Mouse (Mus musculus) urinary bladder, postnatal 36 days (tissue): ENCODE measurements around the gene Dock4.
A peak's percentile ranks its signal among the peaks of the same experiment; 100 is the strongest.

Experiments
- DNase-seq, 2 experiments: peaks; one replicate each; pipeline ENCODE4 v3.0.0; 2022; ENCODE audit warnings: low spot score in 2 of 2, mixed read lengths in 1 of 2

Gene Dock4

DNA sequence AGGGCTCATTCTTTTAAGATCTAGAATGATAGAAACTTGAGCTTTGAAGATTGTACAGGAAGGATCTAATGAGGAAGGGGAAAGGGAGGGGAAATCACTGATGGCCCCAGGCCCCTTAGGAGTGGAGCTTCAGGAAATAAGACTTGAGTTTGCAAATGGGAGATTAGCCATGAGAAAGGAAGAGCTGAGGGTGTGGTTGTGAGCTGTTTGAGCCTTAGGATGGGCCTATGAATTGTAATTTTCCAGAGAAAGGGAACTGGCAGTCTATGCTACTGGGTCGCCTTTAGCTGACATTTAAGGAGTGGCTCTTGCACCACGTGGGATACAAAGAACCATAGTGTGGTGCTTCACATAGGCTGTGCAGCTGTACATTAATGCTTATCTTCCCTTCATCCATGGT lies 208.6 kb downstream of the Dock4 start:
- no peak for DNase-seq

DNA sequence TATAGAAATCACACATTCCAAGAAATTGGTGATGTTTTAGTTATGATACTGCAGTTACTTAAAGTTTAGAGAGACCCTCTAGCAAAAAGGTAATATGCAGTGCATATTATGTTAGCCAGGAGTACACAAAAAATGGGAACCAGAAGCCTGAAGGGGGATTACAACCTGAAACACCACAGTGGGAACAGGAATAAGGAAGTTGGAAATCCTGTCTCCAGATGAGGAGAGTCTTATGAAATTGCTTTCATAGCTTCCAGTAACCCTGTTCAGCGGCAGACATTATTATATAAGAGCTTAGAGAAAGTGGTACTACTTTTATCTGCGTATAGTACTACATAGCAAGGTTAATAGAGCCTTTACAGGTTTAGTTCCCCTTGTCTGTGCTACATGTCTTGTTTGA lies 210.1 kb downstream of the Dock4 start:
- DNase-seq: no peak

DNA sequence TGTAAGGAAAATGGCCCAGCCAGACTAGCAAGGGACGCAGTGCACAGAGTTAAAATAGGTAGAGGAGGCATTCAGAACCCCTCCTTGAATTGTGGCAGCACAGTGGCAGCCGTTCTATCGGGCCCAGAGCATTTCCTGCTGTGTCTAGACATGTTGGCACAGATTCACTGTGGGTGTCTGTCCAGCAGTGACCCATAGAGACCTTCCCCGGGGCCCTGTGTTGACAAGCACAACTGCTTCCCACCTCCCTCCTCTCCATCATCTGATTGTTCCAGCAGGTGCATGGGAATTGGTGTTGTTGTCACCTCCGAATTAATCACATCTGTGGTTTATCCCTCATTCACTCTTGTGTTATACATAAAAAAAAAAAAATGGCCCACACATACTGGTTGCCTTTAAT lies 210.7 kb downstream of the Dock4 start:
- no peak for DNase-seq

DNA sequence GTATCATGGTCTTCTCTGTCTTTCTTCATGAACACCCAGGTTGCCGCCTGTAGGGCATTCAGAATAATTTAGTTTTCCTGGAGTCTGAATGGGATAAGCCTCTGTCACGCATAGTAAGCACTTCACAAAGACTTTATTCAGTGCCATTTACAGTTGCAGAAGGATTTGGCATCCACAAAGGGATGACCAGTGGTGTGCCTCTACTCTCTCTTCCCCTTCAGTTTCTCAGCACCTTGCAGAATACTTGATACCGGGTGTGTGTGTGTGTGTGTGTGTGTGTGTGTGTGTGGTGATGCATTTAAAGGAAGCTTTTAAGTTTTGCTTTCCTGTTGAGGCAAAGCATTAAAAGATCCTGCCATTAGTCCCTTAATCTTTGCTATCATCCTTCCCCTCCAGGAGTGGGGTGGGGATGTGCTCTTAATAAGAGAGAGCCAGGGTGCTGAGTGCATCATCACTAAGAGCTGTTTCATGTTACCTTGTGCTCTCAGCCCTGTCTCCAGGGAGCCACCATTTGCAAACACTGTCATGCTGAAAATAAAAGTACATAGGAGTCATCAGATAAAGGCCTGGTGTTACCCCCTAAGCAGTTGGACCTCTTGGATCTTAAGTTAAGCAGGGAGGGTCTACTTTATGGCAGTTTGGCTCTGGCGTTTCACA lies 211.6 kb downstream of the Dock4 start:
- no peak for DNase-seq

DNA sequence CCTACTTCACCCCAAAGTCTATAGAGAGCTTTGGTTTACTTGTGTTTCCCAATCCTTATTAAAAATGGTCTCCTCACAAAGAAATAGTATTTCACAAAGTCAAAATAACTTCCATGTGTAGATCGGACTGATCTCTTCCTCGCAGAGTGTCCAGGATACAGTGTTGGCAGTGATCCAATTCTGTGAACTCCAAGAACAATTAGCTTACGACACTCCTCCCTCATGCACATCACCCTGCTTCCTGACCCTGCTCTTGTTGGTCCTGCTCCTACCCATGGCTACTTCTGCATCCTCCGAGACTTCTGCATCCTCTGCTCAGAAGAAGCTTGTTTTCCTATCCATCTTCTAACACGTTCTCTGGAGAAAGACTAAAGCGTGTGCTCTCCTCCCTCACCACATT lies 213.9 kb downstream of the Dock4 start:
- no peak for DNase-seq

DNA sequence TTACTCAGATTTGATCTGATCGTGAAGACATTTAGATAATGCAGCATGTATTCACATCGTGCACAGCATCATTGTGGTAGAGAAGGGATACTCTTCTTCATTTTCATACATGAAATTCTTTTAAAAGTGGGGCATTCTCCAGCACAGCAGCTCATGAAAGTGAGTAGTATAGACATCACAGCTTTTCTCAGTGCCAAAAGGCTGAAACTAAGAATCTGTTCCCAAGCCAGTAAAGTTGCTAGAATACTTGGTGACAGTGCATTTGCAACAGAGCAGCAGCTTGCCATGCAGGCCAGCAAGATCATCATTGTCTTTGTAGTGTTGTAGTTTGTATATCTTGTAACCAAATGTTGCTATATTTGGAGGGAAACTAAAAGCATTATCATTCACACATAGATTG lies 223.7 kb downstream of the Dock4 start:
- no peak for DNase-seq

DNA sequence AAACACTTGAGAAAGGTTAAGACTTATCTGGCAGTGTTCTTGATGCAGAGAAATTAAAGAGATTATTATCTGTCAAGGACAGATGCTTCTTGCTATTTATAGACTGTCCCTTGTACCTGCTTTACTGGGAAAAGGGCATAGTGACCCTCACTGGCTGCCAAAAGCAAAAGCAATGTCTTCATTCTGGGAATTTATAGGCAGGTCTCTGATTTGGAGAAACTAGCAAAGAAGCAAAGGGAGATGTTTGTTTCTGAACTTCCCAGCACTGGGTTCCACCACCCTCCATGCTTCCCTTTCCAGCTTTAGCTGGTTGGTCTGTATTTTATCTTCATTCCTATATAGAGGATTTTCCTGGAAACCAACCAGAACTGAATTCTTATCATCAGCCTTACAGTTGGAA lies 225.0 kb downstream of the Dock4 start:
- DNase-seq: no peak

DNA sequence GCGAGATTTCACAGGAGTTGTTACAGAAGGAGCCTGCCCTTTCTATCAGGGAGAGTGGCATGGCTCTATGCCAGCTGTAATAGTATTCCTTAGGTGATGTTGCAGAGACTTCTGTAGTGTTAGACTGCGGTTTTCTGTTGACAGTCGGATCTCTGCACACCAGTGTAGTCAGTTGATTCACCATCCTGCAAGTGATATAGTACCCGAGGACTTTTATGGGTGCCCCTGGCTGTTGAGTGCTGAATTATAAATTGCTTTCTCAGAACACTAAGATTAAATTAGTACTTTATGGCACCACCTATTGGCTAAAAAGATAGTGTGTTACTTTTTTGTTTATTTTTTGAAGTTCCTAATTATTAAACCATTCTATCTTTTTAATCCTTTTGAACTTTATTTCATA lies 234.0 kb downstream of the Dock4 start:
- DNase-seq: no peak

DNA sequence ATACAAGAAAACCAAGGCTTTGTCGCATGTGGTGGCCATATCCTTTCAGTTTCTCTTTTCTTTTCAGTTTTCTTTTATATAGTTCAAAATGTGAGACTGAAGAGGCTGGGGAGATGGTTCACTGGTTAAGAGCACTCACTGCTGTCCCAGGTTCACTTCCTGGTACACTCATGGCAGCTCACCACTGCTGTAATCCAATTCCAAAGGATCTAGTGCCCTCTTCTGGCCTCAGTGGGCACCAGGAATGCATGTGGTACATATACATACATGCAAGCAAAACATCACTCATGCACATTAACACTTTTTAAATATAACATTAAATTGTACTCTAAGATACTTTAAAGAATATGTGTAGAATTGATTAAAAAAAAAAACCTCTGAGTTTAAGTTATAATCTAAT lies 234.8 kb downstream of the Dock4 start:
- peak; percentile 2 to 22 for DNase-seq

DNA sequence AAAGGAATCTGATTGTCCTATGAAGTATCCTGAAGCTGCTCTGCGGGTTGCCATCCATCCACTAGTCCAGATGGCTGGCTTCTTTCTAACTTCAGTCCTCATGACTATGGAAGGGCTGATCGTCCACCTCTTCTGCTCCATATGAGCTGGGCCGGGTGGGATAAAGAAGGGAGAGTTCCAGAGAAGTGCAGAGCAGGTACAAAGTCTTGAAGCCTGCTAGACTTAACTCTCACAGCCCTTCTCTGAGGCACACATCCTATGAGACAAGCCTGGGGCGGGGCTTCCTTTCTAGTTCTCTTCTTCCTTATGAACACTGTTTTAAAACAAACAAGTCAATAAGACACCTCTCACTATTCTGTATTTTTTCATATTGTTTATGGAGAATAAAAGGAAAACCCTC lies 245.7 kb downstream of the Dock4 start:
- no peak for DNase-seq

DNA sequence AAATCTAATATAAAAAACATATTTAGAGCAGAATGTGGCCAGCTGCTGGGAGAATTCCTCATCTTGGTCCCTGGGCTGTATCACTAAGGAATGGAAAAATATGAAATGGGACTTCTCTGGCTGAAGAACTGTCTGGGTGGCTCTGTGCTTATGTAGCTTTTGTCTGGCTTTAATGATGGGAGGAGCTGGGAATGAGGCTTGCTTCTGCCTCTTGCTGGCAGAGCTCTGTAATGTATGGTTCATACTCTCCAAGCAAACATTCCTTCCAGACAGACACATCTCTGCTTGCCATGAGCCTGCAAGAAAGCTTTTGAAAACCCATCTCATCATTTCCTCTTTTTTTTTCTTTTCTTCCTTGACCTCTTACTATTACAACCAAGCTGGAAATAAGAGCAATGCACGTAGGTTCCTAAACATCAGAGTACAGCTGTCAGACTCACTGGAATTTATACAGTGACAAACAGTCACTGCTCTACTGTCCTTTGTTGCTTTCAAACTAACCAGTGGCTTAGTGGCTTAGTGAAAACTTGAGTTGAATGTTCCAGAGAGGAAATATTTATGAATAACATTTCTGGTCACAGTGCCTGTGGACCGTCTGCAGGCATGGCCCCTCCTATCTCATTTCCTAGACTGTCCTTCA lies 248.4 kb downstream of the Dock4 start:
- DNase-seq: no peak

DNA sequence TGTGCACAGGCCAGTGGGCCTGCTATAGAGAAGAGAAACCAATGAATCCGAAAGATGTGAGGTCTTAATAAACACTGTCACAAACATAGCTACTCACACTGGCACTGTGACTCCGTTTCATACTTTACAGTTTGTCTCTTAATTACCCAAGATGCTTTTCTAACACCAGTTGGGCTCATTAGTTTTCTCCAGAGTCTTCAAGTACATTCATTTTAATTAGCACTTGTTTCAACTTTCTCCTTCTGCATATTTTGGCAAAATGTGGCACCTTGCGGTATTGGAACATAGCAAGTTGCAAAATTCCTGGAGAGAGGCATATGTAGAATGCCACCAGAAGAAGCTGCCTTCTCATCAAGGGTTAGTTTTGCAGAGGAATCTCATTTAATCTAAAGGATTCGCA lies 252.6 kb downstream of the Dock4 start:
- no peak for DNase-seq

DNA sequence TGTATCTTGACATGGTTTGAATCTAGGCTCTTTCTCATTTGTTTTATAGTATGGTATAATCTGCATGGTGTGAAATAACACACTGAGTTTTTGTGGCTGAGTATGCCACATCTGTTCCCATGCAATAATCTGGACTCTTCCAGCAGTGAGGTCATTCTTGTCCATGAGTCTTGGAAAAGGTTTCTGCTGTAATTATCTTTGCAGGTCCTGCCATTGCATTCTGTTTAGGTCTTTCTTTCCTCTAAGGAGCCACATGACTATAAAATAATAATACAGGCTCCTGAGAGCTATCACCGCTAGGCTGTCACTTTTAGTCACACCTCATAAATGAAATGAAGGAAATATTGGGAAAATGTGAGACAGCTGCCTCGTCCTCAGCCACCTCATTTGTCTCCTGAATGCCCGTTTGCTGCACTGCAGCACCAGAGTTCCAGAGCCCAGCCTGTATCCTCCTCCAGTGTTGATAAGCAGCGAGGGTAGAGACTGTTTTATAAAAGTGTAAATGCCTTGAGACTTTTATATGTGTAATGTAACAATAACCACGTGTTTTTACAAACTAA lies 256.6 kb downstream of the Dock4 start:
- DNase-seq: no peak

DNA sequence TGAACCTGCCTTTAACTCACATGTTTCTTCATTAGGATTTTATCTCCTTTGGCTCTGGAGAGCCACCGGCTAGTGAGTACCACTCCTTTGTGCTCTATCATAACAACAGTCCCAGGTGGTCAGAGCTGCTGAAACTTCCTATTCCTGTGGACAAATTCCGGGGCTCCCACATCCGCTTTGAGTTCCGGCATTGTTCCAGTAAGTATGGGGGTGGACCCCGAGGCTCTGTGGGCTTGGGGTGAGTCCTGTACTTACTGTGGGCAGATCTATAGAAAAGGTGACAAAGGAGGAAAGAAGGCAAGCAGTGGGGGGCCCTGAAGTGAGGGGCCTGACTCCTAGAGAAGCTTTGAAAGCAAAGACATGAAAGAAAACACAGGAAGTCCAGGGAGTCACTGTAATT lies 258.5 kb downstream of the Dock4 start:
- no peak for DNase-seq

DNA sequence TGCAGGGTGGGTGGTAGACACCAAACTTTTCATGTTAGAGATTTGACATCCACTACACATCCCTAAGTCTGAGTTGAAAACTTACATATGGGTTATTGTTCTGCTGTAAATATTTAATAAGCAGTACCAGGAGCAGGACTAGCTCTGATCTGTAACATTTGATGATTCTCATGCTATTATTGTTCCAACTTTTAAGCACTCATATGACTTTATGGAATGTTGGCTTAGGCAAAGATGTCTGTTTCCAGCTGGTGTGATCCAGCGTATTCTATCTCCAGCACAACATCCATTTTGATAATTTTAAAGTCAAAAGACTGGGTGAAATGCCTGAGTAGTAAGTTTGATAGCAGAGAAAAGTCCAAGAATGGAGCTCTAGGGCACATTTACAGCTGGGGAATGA lies 261.4 kb downstream of the Dock4 start:
- no peak for DNase-seq

DNA sequence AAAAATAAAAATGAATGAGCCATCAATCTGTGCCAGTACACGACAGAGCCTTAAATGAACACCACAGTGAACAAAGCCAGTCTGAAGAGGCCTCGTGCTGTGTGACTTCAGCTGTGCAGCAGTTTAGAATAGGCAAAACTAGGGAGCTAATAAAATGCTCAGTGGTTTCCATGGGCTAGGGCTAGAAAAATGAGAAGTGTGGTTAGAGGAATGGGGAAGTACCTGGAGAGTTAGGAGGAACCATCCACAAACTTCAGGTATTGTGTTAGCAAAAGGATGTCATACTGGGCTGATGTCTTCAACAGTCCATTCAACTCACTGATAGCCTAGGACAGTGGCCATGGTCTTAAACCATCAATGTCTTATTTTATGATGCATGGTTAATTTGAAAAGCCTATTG lies 263.3 kb downstream of the Dock4 start:
- no peak for DNase-seq

DNA sequence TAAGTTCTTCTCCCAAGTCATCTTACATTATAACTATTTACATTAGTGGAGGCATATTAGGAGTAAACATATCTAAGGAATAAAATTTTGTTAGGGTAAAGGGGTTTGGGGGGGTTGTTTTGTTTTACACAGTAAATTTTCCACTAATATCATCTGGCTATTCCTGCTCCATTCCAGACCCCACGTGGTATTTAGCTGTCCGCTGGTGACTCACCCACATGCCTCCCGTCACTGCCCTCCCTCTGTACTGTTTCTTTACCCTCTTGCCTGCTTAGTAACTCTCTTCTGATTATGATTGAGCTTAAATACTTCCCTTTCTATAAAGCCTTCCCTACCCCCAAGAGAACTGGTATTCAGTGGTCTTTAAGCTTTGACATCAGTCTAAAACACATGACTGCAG lies 266.5 kb downstream of the Dock4 start:
- DNase-seq: peak in 1 of 2 experiments; percentile 5

DNA sequence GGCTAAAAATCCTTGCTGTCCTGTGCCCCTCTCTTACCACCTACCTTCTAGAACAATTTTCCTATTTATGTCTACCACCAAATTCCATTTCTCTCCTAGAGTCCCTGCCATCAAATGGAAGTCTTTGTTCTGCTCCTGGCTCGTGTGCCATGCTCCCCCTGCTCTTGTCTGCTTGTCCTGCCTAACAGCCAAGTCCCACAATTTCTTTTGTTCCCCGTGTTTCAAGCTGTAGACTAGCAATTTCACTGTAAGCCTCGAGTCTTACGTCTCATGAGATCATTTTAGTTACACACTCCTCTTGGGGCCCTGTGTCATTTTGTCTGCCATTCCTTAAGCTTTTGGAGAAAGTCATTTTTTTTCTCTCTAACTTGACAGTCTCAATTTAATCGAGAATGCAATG lies 268.5 kb downstream of the Dock4 start:
- no peak for DNase-seq

DNA sequence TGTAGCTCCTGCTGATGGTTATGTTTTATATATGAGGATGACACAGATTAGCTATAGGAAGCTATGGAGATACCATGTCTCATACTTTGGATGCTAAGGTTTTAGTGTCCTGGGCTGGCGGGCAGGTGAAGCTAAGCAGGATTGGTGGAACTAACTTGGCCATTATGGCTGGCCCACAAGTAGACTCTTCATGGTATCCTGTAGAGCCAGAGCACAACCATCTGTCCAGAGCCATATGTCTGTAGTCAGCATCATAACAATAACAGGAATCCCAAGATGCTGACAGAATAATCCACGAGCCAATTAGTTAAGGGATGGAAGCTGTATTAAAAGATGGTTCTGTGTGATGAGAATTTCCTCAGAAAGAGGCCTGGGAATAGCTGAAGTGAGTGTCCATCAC lies 269.4 kb downstream of the Dock4 start:
- no peak for DNase-seq

DNA sequence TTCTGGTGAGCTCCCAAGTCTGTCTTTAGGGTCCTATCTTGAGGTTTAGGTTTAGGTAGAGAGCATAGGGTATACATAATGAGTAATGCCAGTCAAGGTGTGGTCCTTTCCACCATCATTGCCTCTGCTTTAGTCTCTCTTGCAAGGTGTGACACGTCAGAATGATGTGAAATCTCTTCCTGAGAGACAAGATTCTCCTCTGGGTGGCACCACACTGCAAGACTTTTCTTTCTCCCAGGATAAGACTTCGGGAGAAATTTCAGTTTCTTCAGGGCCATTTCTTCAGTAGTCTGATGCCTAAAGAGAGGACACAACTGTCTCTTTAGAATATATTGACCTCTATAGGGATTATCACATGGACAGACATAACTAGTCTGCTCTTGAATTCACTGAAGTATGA lies 282.6 kb downstream of the Dock4 start:
- no peak for DNase-seq

DNA sequence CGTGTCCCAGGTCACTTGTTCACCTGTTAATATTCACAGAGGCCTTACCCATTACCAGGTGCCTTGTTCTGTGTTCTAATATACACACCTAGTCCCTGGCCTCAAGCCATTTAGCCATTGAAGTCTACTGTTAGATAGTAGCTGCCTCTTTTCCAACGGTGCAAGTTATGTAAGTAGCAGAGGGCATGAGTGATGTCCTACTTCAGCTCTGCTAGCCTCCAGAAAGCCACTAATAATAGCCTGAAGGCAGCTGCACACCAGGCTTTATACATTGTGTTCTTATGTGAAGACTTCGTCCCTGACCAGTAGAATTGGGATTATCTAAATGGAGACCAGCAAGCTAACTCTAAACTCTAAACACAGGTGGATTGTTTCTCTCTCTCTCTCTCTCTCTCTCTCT lies 285.0 kb downstream of the Dock4 start:
- DNase-seq: no peak

DNA sequence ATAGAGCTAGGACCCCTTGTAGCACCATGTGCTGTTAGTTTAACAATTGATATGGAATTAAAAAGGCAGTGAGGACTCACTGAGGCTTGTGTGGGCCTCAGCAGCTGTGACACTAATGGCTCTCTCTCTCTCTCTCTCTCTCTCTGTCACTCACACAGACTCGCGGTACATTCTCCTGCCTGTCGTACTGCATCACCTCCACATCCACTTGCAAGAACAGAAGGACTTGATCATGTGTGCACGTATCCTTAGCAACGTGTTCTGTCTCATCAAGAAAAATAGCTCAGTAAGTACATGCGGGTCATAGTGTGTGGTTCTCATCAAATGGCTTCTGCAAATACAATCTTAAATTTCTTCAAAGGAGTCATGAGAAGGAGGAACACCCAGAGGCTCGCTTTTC lies 299.7 kb downstream of the Dock4 start:
- DNase-seq: no peak

DNA sequence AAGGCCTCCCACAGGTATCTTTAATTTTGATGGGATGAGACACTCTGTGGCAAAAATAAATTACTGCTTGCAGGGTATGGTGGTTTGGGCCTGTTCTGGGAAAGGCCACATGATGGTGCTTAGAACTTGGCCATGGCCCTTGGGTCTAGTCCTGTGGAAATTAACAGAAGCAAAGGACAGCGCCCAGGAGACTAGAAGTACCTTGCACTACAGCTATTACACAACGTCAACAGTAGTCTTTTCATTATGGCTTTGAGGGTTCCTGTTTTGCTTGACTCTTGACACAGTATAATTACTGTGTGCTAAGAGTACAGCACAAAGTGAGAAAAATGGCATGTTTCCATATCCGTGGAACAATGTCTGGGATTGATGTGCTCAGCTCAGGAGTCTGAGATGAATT lies 300.3 kb downstream of the Dock4 start:
- DNase-seq: no peak

DNA sequence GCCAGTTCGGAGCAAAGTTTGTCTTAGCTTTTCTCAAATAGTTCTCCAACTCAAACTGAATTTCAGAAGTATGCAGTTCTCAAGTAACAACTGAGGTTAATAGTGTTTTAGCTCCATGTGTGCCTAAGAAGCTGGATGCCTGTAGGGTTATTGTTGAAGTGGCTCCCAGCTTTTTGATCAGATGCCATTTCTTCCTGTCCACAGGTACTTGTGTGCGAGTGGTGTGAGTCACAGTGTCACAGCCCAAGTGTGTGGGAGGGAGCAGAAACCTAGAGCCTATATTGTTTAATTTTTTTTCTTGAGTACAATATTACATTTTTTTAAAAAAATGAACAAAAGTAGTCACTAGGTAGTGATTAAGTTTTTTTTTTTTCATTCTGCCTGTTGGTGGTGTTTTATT lies 313.5 kb downstream of the Dock4 start:
- no peak for DNase-seq
